8 mouse cellular contexts compared by ENCODE assay signal in genomic region chr11:61854988-61855411, GRCm38 (mm10). TPM values are rescaled to one million over a fixed set of nuclear protein-coding genes. Genes with fewer than 3 reads are reported as not detected.
DNase-seq lines count a peak whose midpoint lies in the region; ATAC-seq lines count a peak whose summit lies in the region.

Gene Ulk2 (minus strand): TSS chr11:61855073.

- H3K27ac ChIP-seq in neural tube, embryonic 11.5 days (ENCODE audit: low read depth, low read length): peak within 1 kb of the TSS; percentile 91
- H3K27ac ChIP-seq in embryonic facial prominence, embryonic 11.5 days (replicated peaks; ENCODE audit: low read depth, low read length): peak within 1 kb of the TSS; percentile 71
- H3K27ac ChIP-seq in limb, embryonic 11.5 days (replicated peaks; ENCODE audit: low read depth, low read length): peak within 1 kb of the TSS; percentile 80
- peak within 1 kb of the TSS; percentile 98 for H3K27ac ChIP-seq in midbrain, embryonic 14.5 days (replicated peaks; ENCODE audit: low read depth, low read length)

- no peaks in the 10 kb centered on the region for H3K9me3 ChIP-seq in neural tube, embryonic 11.5 days (ENCODE audit: control insufficient read depth, low read length)
- no peaks in the 10 kb centered on the region for H3K9me3 ChIP-seq in embryonic facial prominence, embryonic 11.5 days (replicated peaks; ENCODE audit: control insufficient read depth, low read length)
- no peaks in the 10 kb centered on the region for H3K9me3 ChIP-seq in limb, embryonic 11.5 days (ENCODE audit: control insufficient read depth, low read length)
- H3K9me3 ChIP-seq in midbrain, embryonic 14.5 days (ENCODE audit: control insufficient read depth, low read length): no peaks in the 10 kb centered on the region

- no peaks in the 10 kb centered on the region for H3K4me1 ChIP-seq in neural tube, embryonic 11.5 days (ENCODE audit: control insufficient read depth, insufficient read depth, low read length)
- no peaks in the 10 kb centered on the region for H3K4me1 ChIP-seq in embryonic facial prominence, embryonic 11.5 days (ENCODE audit: control insufficient read depth, insufficient read depth, low read length)
- no peaks in the 10 kb centered on the region for H3K4me1 ChIP-seq in limb, embryonic 11.5 days (ENCODE audit: control insufficient read depth, insufficient read depth, low read length)
- peaks cover 13% of the 10 kb centered on the region for H3K4me1 ChIP-seq in midbrain, embryonic 14.5 days (ENCODE audit: control insufficient read depth, insufficient read depth, low read length)

- peak within 1 kb of the TSS; percentile 65 for H3K4me3 ChIP-seq in neural tube, embryonic 11.5 days (ENCODE audit: low read depth, low read length)
- H3K4me3 ChIP-seq in embryonic facial prominence, embryonic 11.5 days (ENCODE audit: low read depth, low read length): peak within 1 kb of the TSS; percentile 73
- H3K4me3 ChIP-seq in limb, embryonic 11.5 days (ENCODE audit: low read depth, low read length): peak within 1 kb of the TSS; percentile 95
- H3K4me3 ChIP-seq in midbrain, embryonic 14.5 days (replicated peaks; ENCODE audit: low read depth, low read length): peak within 1 kb of the TSS; percentile 95

- H3K9ac ChIP-seq in neural tube, embryonic 11.5 days (ENCODE audit: low read length): peak within 1 kb of the TSS; percentile 77
- peak within 1 kb of the TSS; percentile 82 for H3K9ac ChIP-seq in embryonic facial prominence, embryonic 11.5 days (replicated peaks; ENCODE audit: low read length)
- H3K9ac ChIP-seq in limb, embryonic 11.5 days (ENCODE audit: low read length): peak within 1 kb of the TSS; percentile 91
- H3K9ac ChIP-seq in midbrain, embryonic 14.5 days (replicated peaks; ENCODE audit: low read length): peak within 1 kb of the TSS; percentile 99

- H3K36me3 ChIP-seq in neural tube, embryonic 11.5 days (ENCODE audit: control insufficient read depth, insufficient read depth, low read length): no peaks in the 10 kb centered on the region
- no peaks in the 10 kb centered on the region for H3K36me3 ChIP-seq in embryonic facial prominence, embryonic 11.5 days (replicated peaks; ENCODE audit: control insufficient read depth, insufficient read depth, low read depth, low read length)
- H3K36me3 ChIP-seq in limb, embryonic 11.5 days (ENCODE audit: control insufficient read depth, insufficient read depth, low read length): no peaks in the 10 kb centered on the region
- H3K36me3 ChIP-seq in midbrain, embryonic 14.5 days (ENCODE audit: control insufficient read depth, insufficient read depth, low read length): 0 out of 2 replicates have a peak, but pooled peaks cover 4% of the 10 kb centered on the region

- no peaks in the 10 kb centered on the region for H3K27me3 ChIP-seq in neural tube, embryonic 11.5 days (ENCODE audit: control insufficient read depth, insufficient read depth, low read length)
- H3K27me3 ChIP-seq in embryonic facial prominence, embryonic 11.5 days (ENCODE audit: control insufficient read depth, insufficient read depth, low read length): no peaks in the 10 kb centered on the region
- no peaks in the 10 kb centered on the region for H3K27me3 ChIP-seq in limb, embryonic 11.5 days (ENCODE audit: control insufficient read depth, insufficient read depth, low read length)
- H3K27me3 ChIP-seq in midbrain, embryonic 14.5 days (ENCODE audit: control insufficient read depth, insufficient read depth, low read length): no peaks in the 10 kb centered on the region

- under 1% methylated on average over 58 of the region's 58 CpGs for WGBS in neural tube, embryonic 11.5 days
- under 1% methylated on average over 57 of the region's 58 CpGs for WGBS in embryonic facial prominence, embryonic 11.5 days
- under 1% methylated on average over 58 of the region's 58 CpGs for WGBS in limb, embryonic 11.5 days
- under 1% methylated on average over 58 of the region's 58 CpGs for WGBS in midbrain, embryonic 14.5 days

- H3K4me2 ChIP-seq in neural tube, embryonic 11.5 days (ENCODE audit: low read depth): peak within 1 kb of the TSS; percentile 70
- H3K4me2 ChIP-seq in embryonic facial prominence, embryonic 11.5 days (ENCODE audit: low read depth, low read length): peak within 1 kb of the TSS; percentile 89
- peak within 1 kb of the TSS; percentile 79 for H3K4me2 ChIP-seq in limb, embryonic 11.5 days (ENCODE audit: low read depth, severe bottlenecking)
- peak within 1 kb of the TSS; percentile 73 for H3K4me2 ChIP-seq in midbrain, embryonic 14.5 days (ENCODE audit: low read length)

- ATAC-seq in neural tube, embryonic 11.5 days (ENCODE audit: insufficient read depth, low FRiP score, low TSS enrichment): peak; percentile 81
- ATAC-seq in embryonic facial prominence, embryonic 11.5 days (replicated peaks; ENCODE audit: insufficient number of reproducible peaks, low FRiP score, low TSS enrichment, low read depth): peak; percentile 84
- ATAC-seq in limb, embryonic 11.5 days (ENCODE audit: insufficient number of reproducible peaks, low FRiP score, low TSS enrichment, low read depth): peak; percentile 78
- peak; percentile 92 for ATAC-seq in midbrain, embryonic 14.5 days (ENCODE audit: low FRiP score, low TSS enrichment)

- DNase-seq in neural tube, embryonic 11.5 days (ENCODE audit: low spot score): peak; percentile 94
- no peak for DNase-seq in neural tube, embryonic 10.5 days (ENCODE audit: extremely low spot score, low spot score)
- DNase-seq in embryonic facial prominence, embryonic 11.5 days (ENCODE audit: low spot score): peak; percentile 92
- DNase-seq in heart, adult 11 months: peak; percentile 99
- DNase-seq in kidney, adult 18-20 months: peak; percentile 92
- peak; percentile 91 for DNase-seq in limb, embryonic 11.5 days (ENCODE audit: low spot score)
- DNase-seq in midbrain, embryonic 14.5 days: peak; percentile 97
- DNase-seq in spleen, postnatal 10 days (ENCODE audit: low spot score in 2 of 2): peak; percentile 87 to 90

RNA-seq across cellular contexts. Expression of gene Ulk2, which starts in this region (rescaled TPM):
- polyA plus RNA-seq in neural tube, embryonic 11.5 days (2014; fragmentation: Nextera tagmentation; extraction: Ambion mirVana): 32.5 and 37.5 TPM in 2 replicates
- 20.6 and 21.8 TPM in 2 replicates for polyA plus RNA-seq in embryonic facial prominence, embryonic 11.5 days (2014; fragmentation: Nextera tagmentation; extraction: Ambion mirVana)
- polyA plus RNA-seq in limb, embryonic 11.5 days (2014; fragmentation: Nextera tagmentation; extraction: Ambion mirVana): 17.7 and 21.4 TPM in 2 replicates
- polyA plus RNA-seq in midbrain, embryonic 14.5 days (2014; fragmentation: Nextera tagmentation; extraction: Ambion mirVana): 52.2 and 67.8 TPM in 2 replicates
